ENCODE assay signal across 27 mouse cellular contexts in the genomic region with DNA sequence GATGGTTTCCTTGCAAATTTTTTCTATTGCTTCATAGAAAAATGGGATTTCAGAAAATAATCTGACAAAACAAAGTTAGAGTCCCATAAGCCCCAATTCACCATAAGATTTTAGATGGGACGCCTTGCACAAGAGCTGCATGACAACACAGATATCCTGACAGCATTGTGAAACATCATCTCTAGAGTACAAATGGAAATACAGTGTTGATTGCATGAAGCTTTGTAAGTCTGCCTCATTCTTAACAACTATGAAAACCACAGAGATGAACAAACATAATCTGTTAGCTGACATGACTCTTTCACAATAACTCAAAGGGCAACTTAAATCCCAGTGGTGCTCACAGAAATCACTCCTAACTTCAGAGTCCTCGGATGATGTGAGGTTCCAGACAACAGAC. TPM values are rescaled to one million over a fixed set of nuclear protein-coding genes. Genes with fewer than 3 reads are reported as not detected.
DNase-seq lines count a peak whose midpoint lies in the region; ATAC-seq and TF ChIP-seq lines count a peak whose summit lies in the region.
"Had no signal": no experiment of that assay in that cellular context is flagged by ENCODE, and none has a peak within 500 bp of the region (broad histone marks: within the 10 kb centered on the region; RNA-seq: fewer than 3 reads in every experiment).

No protein-coding gene starts in this region.

- peak; percentile 7 to 14 for DNase-seq in heart, adult 18-20 months
- no peak for DNase-seq in heart, postnatal 10 days
- peak; percentile 27 for DNase-seq in fibroblast of lung, adult 2 months (ENCODE audit: low read depth)
- DNase-seq: adrenal gland, adult 2 months; adrenal gland, postnatal 36 days; cerebellum, adult 2 months; cerebellum, postnatal 25 days; gastrocnemius, adult 2 months; gastrocnemius, postnatal 36 days; kidney, adult 11 months; kidney, postnatal 14 days; layer of hippocampus, adult 9-11 months; lung, postnatal 4 days; midbrain, embryonic 14.5 days; right cerebral cortex, adult 18-20 months had no signal

- H3ac ChIP-seq in myocyte (ENCODE audit: control insufficient read depth, insufficient read length): no peak overlapping the region

- H3K9me3 ChIP-seq in liver, embryonic 16.5 days (replicated peaks; ENCODE audit: control insufficient read depth, low read length): no peaks in the 10 kb centered on the region
- H3K9me3 ChIP-seq in liver, embryonic 12.5 days (replicated peaks): no peaks in the 10 kb centered on the region
- no peaks in the 10 kb centered on the region for H3K9me3 ChIP-seq in forebrain, embryonic 12.5 days
- H3K9me3 ChIP-seq: forebrain, embryonic 15.5 days; limb, embryonic 12.5 days had no signal

- TF ChIP-seq POLR2A in myocyte (IDR thresholded peaks at IDR 0.05; ENCODE audit: insufficient read length, low read depth): no peak

- WGBS in liver, embryonic 16.5 days (ENCODE audit: insufficient replicate concordance): 47% methylated on average over 2 of the region's 2 CpGs
- WGBS in liver, embryonic 12.5 days (ENCODE audit: insufficient replicate concordance): 52% methylated on average over 2 of the region's 2 CpGs
- 91% methylated on average over 2 of the region's 2 CpGs for WGBS in forebrain, embryonic 12.5 days

- peak; percentile 51 for ATAC-seq in liver, embryonic 16.5 days (ENCODE audit: low read depth)
- ATAC-seq in liver, embryonic 12.5 days: no peak
- no peak for ATAC-seq in activated CD4-positive, CD25-positive, alpha-beta regulatory T cell, adult 4 months
- ATAC-seq in forebrain, embryonic 12.5 days (ENCODE audit: low FRiP score): no peak
- ATAC-seq: forebrain, embryonic 15.5 days had no signal

- H3K27ac ChIP-seq in liver, embryonic 16.5 days (ENCODE audit: low read length): no peak overlapping the region
- H3K27ac ChIP-seq in liver, embryonic 12.5 days: no peak overlapping the region
- no peak overlapping the region for H3K27ac ChIP-seq in forebrain, embryonic 12.5 days
- H3K27ac ChIP-seq: forebrain, embryonic 15.5 days; gastrocnemius, adult 2 months; hindbrain, embryonic 14.5 days; limb, embryonic 12.5 days; liver, embryonic 14.5 days had no signal

- H3K79me2 ChIP-seq in myocyte (ENCODE audit: control insufficient read depth, insufficient read depth): no peaks in the 10 kb centered on the region

- H3K9ac ChIP-seq in liver, embryonic 16.5 days (ENCODE audit: low read depth, low read length): no peak overlapping the region
- no peak overlapping the region for H3K9ac ChIP-seq in liver, embryonic 12.5 days
- H3K9ac ChIP-seq in forebrain, embryonic 12.5 days: no peak overlapping the region
- H3K9ac ChIP-seq: forebrain, embryonic 15.5 days; hindbrain, embryonic 14.5 days; limb, embryonic 12.5 days; liver, embryonic 14.5 days had no signal

- no peaks in the 10 kb centered on the region for H3K36me3 ChIP-seq in liver, embryonic 16.5 days (ENCODE audit: control insufficient read depth, insufficient read depth)
- H3K36me3 ChIP-seq in liver, embryonic 12.5 days: no peaks in the 10 kb centered on the region
- no peaks in the 10 kb centered on the region for H3K36me3 ChIP-seq in myocyte (ENCODE audit: control insufficient read depth, insufficient read depth)
- H3K36me3 ChIP-seq in forebrain, embryonic 12.5 days (replicated peaks): no peaks in the 10 kb centered on the region
- H3K36me3 ChIP-seq: forebrain, embryonic 15.5 days; limb, embryonic 12.5 days had no signal

- no peak overlapping the region for H3K4me2 ChIP-seq in liver, embryonic 16.5 days (ENCODE audit: low read depth, low read length)
- H3K4me2 ChIP-seq in liver, embryonic 12.5 days: no peak overlapping the region
- H3K4me2 ChIP-seq in myocyte (ENCODE audit: low read depth): no peak overlapping the region
- no peak overlapping the region for H3K4me2 ChIP-seq in forebrain, embryonic 12.5 days
- H3K4me2 ChIP-seq: forebrain, embryonic 15.5 days; heart, embryonic 11.5 days; hindbrain, embryonic 14.5 days; limb, embryonic 12.5 days had no signal

- intact Hi-C loops in heart, postnatal 10 days (cut with DNase I): no loop called here

- no peaks in the 10 kb centered on the region for H3K4me1 ChIP-seq in liver, embryonic 16.5 days (ENCODE audit: control insufficient read depth, low read depth, low read length)
- H3K4me1 ChIP-seq in liver, embryonic 12.5 days: no peaks in the 10 kb centered on the region
- H3K4me1 ChIP-seq in forebrain, embryonic 12.5 days: no peaks in the 10 kb centered on the region
- H3K4me1 ChIP-seq: forebrain, embryonic 15.5 days; limb, embryonic 12.5 days had no signal

- H3K4me3 ChIP-seq in liver, embryonic 16.5 days (ENCODE audit: low read depth, low read length): no peak overlapping the region
- H3K4me3 ChIP-seq in liver, embryonic 12.5 days: no peak overlapping the region
- no peak overlapping the region for H3K4me3 ChIP-seq in myocyte
- no peak overlapping the region for H3K4me3 ChIP-seq in forebrain, embryonic 12.5 days (replicated peaks)
- H3K4me3 ChIP-seq: forebrain, embryonic 15.5 days; gastrocnemius, adult 2 months; limb, embryonic 12.5 days had no signal

- no peaks in the 10 kb centered on the region for H3K27me3 ChIP-seq in liver, embryonic 16.5 days (ENCODE audit: control insufficient read depth, insufficient read depth, low read depth, low read length)
- H3K27me3 ChIP-seq in liver, embryonic 12.5 days (replicated peaks): no peaks in the 10 kb centered on the region
- H3K27me3 ChIP-seq in myocyte (ENCODE audit: control insufficient read depth, insufficient read depth, insufficient read length): no peaks in the 10 kb centered on the region
- no peaks in the 10 kb centered on the region for H3K27me3 ChIP-seq in forebrain, embryonic 12.5 days
- H3K27me3 ChIP-seq: forebrain, embryonic 15.5 days; limb, embryonic 12.5 days had no signal

TF ChIP-seq in myocyte, 11 proteins besides CTCF, POLR2A, EP300 and RAD21:
- no peak for TF ChIP-seq MYOD1 (IDR thresholded peaks at IDR 0.05; ENCODE audit: control insufficient read depth in 1 of 3, insufficient read length in 2 of 3, low read depth in 2 of 3)
- peak; percentile 57; the same call in 1 of the 2 replicates for TF ChIP-seq CEBPB (IDR thresholded peaks at IDR 0.05; ENCODE audit: insufficient read depth, poor library complexity, severe bottlenecking)

RNA-seq across cellular contexts. Expression of gene Pde1a, which starts 29.5 kb away (rescaled TPM):
- 1 to 10 TPM; 4.9 to 7.7 TPM for total RNA-seq in heart, adult 18-20 months (2021)
- 10 to 100 TPM; 11.9 to 16.1 TPM for total RNA-seq in heart, postnatal 10 days (2021)
- polyA plus RNA-seq in liver, embryonic 16.5 days (2015; fragmentation: Nextera tagmentation; extraction: Ambion mirVana): 3.1 and 3.3 TPM in 2 replicates
- polyA plus RNA-seq in liver, embryonic 12.5 days (2016; fragmentation: Nextera tagmentation; extraction: Ambion mirVana): 9.5 and 10.7 TPM in 2 replicates
- 0.67 TPM for polyA plus RNA-seq in myocyte (2012; fragmentation: generic; extraction: Trizol)
- polyA plus RNA-seq in activated CD4-positive, CD25-positive, alpha-beta regulatory T cell, adult 4 months (2017; shearing (Covaris generic)): not detected
- 2.5 and 3.7 TPM in 2 replicates for polyA plus RNA-seq in forebrain, embryonic 12.5 days (2016; fragmentation: Nextera tagmentation; extraction: Ambion mirVana)
- total RNA-seq: hematopoietic stem cell, adult 5-6 weeks; MEL had no signal

Comparison
In these comparisons a context has a peak if more than half of its experiments do, and no peak if none do; other contexts are left out.
1. DNase-seq: peak in heart, adult 18-20 months (2 of 2) and fibroblast of lung, adult 2 months (single experiment); none in heart, postnatal 10 days (0 of 2).